Mouse (Mus musculus) CH12.LX (cell line): Measurements from ENCODE around the gene Mindy2. TPM values are rescaled to one million over a fixed set of nuclear protein-coding genes. Genes with fewer than 3 reads are reported as not detected.

ENCODE experiments used
- DNase-seq: peaks from one replicate; pipeline ENCODE4 v3.0.0-alpha.2; 2013; ENCODE audit errors: extremely low read depth
- H3K27ac ChIP-seq: 2 replicates; pipeline ENCODE4 v1.5.1; 2012; ENCODE audit warnings: low read depth, mild to moderate bottlenecking, control low read depth, moderate library complexity; ENCODE audit not compliant: insufficient read depth
- H3K27me3 ChIP-seq: replicated peaks from 2 replicates; pipeline ENCODE3; 2012; ENCODE audit warnings: inconsistent platforms
- H3K36me3 ChIP-seq, 2 experiments: replicated peaks in 1 of 2; 2 replicates each; pipeline versions ENCODE3 to v1.6.1; 2012; ENCODE audit warnings: inconsistent platforms in 1 of 2, low read length in 1 of 2, mild to moderate bottlenecking in 1 of 2, mixed read lengths in 1 of 2, moderate library complexity in 1 of 2; ENCODE audit not compliant: control insufficient read depth in 1 of 2, insufficient read depth in 1 of 2
- H3K4me1 ChIP-seq, 2 experiments: 2 replicates each; pipeline ENCODE4 v1.6.1; 2012; ENCODE audit warnings: inconsistent platforms in 1 of 2, moderate library complexity in 1 of 2; ENCODE audit not compliant: insufficient read depth in 2 of 2, control insufficient read depth in 1 of 2
- H3K4me2 ChIP-seq: 2 replicates; pipeline ENCODE4 v1.6.1; 2012; ENCODE audit warnings: low read depth, mild to moderate bottlenecking, control low read depth; ENCODE audit not compliant: poor library complexity, insufficient read depth, severe bottlenecking
- H3K4me3 ChIP-seq, 3 experiments: fragments of 150-350 bp in 1 of 3; sonication (generic) in 1 of 3; replicated peaks in 1 of 3; 2 replicates each; pipeline versions ENCODE3 to v1.5.1; 2011 to 2012; ENCODE audit warnings: low read depth in 2 of 3, low read length in 2 of 3, mild to moderate bottlenecking in 2 of 3, moderate library complexity in 2 of 3, control low read depth in 1 of 3, improper control_type of control experiment in 1 of 3, inconsistent platforms in 1 of 3, mixed read lengths in 1 of 3; ENCODE audit not compliant: poor library complexity in 1 of 3
- H3K79me2 ChIP-seq: replicated peaks from 2 replicates; pipeline ENCODE4 v1.6.1; 2012; ENCODE audit warnings: mild to moderate bottlenecking, moderate library complexity; ENCODE audit not compliant: control insufficient read depth, poor library complexity, insufficient read depth, severe bottlenecking; ENCODE audit errors: extremely low read depth
- H3K9ac ChIP-seq: 2 replicates; pipeline ENCODE4 v1.6.1; 2012; ENCODE audit warnings: low read depth, mild to moderate bottlenecking, control low read depth, moderate library complexity; ENCODE audit not compliant: insufficient read depth
- H3K9me3 ChIP-seq: replicated peaks from 2 replicates; pipeline ENCODE3; 2012; ENCODE audit warnings: low read length, inconsistent platforms, mixed read lengths
- BHLHE40 ChIP-seq: IDR thresholded peaks from 2 replicates; pipeline ENCODE4 v1.6.1; 2011; ENCODE audit warnings: mild to moderate bottlenecking, low read depth, low read length, improper control_type of control experiment
- CHD1 ChIP-seq: IDR thresholded peaks from 2 replicates; pipeline ENCODE4 v1.6.1; 2012; ENCODE audit warnings: low read depth, low read length, improper control_type of control experiment, inconsistent platforms
- CHD2 ChIP-seq: IDR thresholded peaks from 2 replicates; pipeline ENCODE4 v1.6.1; 2011; ENCODE audit warnings: low read length, improper control_type of control experiment
- E2F4 ChIP-seq: IDR thresholded peaks from 2 replicates; pipeline ENCODE4 v1.6.1; 2011; ENCODE audit warnings: low read depth, low read length, improper control_type of control experiment; ENCODE audit not compliant: insufficient replicate concordance
- EP300 ChIP-seq: IDR thresholded peaks from 2 replicates; pipeline ENCODE4 v1.6.1; 2011; ENCODE audit warnings: low read length, improper control_type of control experiment
- GABPA ChIP-seq: IDR thresholded peaks from 2 replicates; pipeline ENCODE4 v1.6.1; 2012; ENCODE audit warnings: low read depth, low read length, improper control_type of control experiment, inconsistent platforms; ENCODE audit not compliant: insufficient replicate concordance
- MAX ChIP-seq: IDR thresholded peaks from 2 replicates; pipeline ENCODE4 v1.6.1; 2011; ENCODE audit warnings: low read length, improper control_type of control experiment
- MYC ChIP-seq: IDR thresholded peaks from 2 replicates; pipeline ENCODE4 v1.6.1; 2011; ENCODE audit warnings: low read depth, mild to moderate bottlenecking, improper control_type of control experiment, low read length
- NELFE ChIP-seq: IDR thresholded peaks from 2 replicates; pipeline ENCODE4 v1.6.1; 2011; ENCODE audit warnings: low read depth, low read length, improper control_type of control experiment
- NRF1 ChIP-seq: IDR thresholded peaks from 2 replicates; pipeline ENCODE4 v1.6.1; 2014; ENCODE audit warnings: low read depth, mild to moderate bottlenecking, inconsistent platforms, low read length, improper control_type of control experiment, moderate library complexity
- POLR2A ChIP-seq: IDR thresholded peaks from 2 replicates; pipeline ENCODE4 v1.6.1; 2011; ENCODE audit warnings: low read depth, mild to moderate bottlenecking, improper control_type of control experiment, low read length
- RAD21 ChIP-seq: IDR thresholded peaks from 2 replicates; pipeline ENCODE4 v1.6.1; 2011; ENCODE audit warnings: low read depth, mild to moderate bottlenecking, low read length, improper control_type of control experiment, moderate library complexity
- SIN3A ChIP-seq: IDR thresholded peaks from 2 replicates; pipeline ENCODE4 v1.6.1; 2012; ENCODE audit warnings: low read length, improper control_type of control experiment, inconsistent platforms
- SMC3 ChIP-seq: IDR thresholded peaks from 2 replicates; pipeline ENCODE4 v1.6.1; 2011; ENCODE audit warnings: low read depth, low read length, improper control_type of control experiment
- TCF12 ChIP-seq: IDR thresholded peaks from 2 replicates; pipeline ENCODE4 v1.6.1; 2014; ENCODE audit warnings: low read depth, mild to moderate bottlenecking, inconsistent platforms, low read length, improper control_type of control experiment
- UBTF ChIP-seq: IDR thresholded peaks from 2 replicates; pipeline ENCODE4 v1.6.1; 2012; ENCODE audit warnings: low read depth, mild to moderate bottlenecking, inconsistent platforms, low read length, improper control_type of control experiment, moderate library complexity
- USF1 ChIP-seq: IDR thresholded peaks from 2 replicates; pipeline ENCODE4 v1.6.1; 2014; ENCODE audit warnings: low read depth, mild to moderate bottlenecking, inconsistent platforms, low read length, improper control_type of control experiment
- USF2 ChIP-seq: conservative IDR thresholded peaks from 2 replicates; pipeline ENCODE4 v1.6.1; 2011; ENCODE audit warnings: low read depth, low read length, improper control_type of control experiment
- ZC3H11A ChIP-seq: IDR thresholded peaks from 2 replicates; pipeline ENCODE4 v1.6.1; 2012; ENCODE audit warnings: low read depth, mild to moderate bottlenecking, inconsistent platforms, low read length, improper control_type of control experiment
- ZMIZ1 ChIP-seq: IDR thresholded peaks from 2 replicates; pipeline ENCODE4 v1.6.1; 2012; ENCODE audit warnings: low read depth, mild to moderate bottlenecking, inconsistent platforms, low read length, improper control_type of control experiment
- ZNF384 ChIP-seq: IDR thresholded peaks from 2 replicates; pipeline ENCODE4 v1.6.1; 2012; ENCODE audit warnings: low read depth, low read length, improper control_type of control experiment, inconsistent platforms
- dilution Hi-C: fragments of 300-500 bp; cut with MboI; formaldehyde crosslinking; loops from 2 replicates; pipeline ENCODE4 v1.14.3; 2020; ENCODE audit warnings: low sequenced_read_pairs; ENCODE audit not compliant: extremely low pct_unique_long_range_greater_than_20kb, extremely low pct_ligation_motif_present
- in situ Hi-C: fragments of 300-500 bp; cut with MboI; formaldehyde crosslinking; loops from 3 replicates; pipeline ENCODE4 v1.14.3; 2019; ENCODE audit warnings: low sequenced_read_pairs, low pct_ligation_motif_present, low pct_unique_long_range_greater_than_20kb, mixed read lengths
- polyA plus RNA-seq: library from polyadenylated mRNA; unstranded; fragments of >175 nt; gene quantifications from 2 replicates; pipeline ENCODE4 v1.2.1, GENCODE M21; 2012; ENCODE audit warnings: low read depth; ENCODE audit not compliant: insufficient read length
- total RNA-seq, 2 experiments: library from RNA; depleted of rRNA; stranded (reverse); fragments of 300-350 nt in 1 of 2; fragments of >200 nt in 1 of 2; gene quantifications; 2 replicates each; pipeline ENCODE4 v1.2.3; 2012 to 2014

Mindy2 gene
- total and polyA plus RNA-seq, 3 experiments: 5.9 to 9.9 (median 7.0) TPM

GRCm38 (mm10) chr9:70567651-70568050 lies 89.3 kb downstream of the Mindy2 start:
- Histone ChIP-seq H3K9me3 (no peaks in the 10 kb centered on the region), H3K79me2 (no peaks in the 10 kb centered on the region; the same call in none of the 2 replicates), H3K4me3 (no peak overlapping the region), H3K27me3 (no peaks in the 10 kb centered on the region), H3K36me3 (peaks cover 21 to 71% of the 10 kb centered on the region in 2 experiments)
- dilution Hi-C loops: no loop called here
- TF ChIP-seq SMC3 (no peak), USF1 (no peak), CHD1 (no peak), TCF12 (no peak), E2F4 (no peak), GABPA (no peak), ZMIZ1 (no peak), NELFE (no peak), NRF1 (no peak), MAX (no peak), EP300 (no peak), CHD2 (no peak), POLR2A (no peak), RAD21 (no peak), USF2 (no peak), BHLHE40 (no peak)
- TF ChIP-seq, all 38 proteins: peak for 0
- in situ Hi-C loops: no loop called here
- H3K4me2 ChIP-seq: no peak overlapping the region
- DNase-seq: no peak
- H3K4me1 ChIP-seq: no peaks in the 10 kb centered on the region
- no peak overlapping the region for H3K9ac ChIP-seq
- H3K27ac ChIP-seq: no peak overlapping the region

GRCm38 (mm10) chr9:70562825-70563224 lies 94.1 kb downstream of the Mindy2 start:
- Histone ChIP-seq H3K36me3 (peaks cover 20 to 77% of the 10 kb centered on the region in 2 experiments), H3K4me3 (no peak overlapping the region), H3K9me3 (no peaks in the 10 kb centered on the region), H3K27me3 (no peaks in the 10 kb centered on the region), H3K9ac (no peak overlapping the region), H3K27ac (no peak overlapping the region), H3K4me1 (no peaks in the 10 kb centered on the region), H3K79me2 (peaks cover 8% of the 10 kb centered on the region), H3K4me2 (no peak overlapping the region)
- dilution Hi-C loops: no loop called here
- no peak for DNase-seq
- in situ Hi-C loops: no loop called here
- TF ChIP-seq UBTF: no peak
- no peak for TF ChIP-seq USF2
- TF ChIP-seq SMC3: no peak
- no peak for TF ChIP-seq POLR2A
- TF ChIP-seq ZNF384: no peak
- TF ChIP-seq ZC3H11A: no peak
- no peak for TF ChIP-seq TCF12
- no peak for TF ChIP-seq NRF1
- TF ChIP-seq SIN3A: no peak
- TF ChIP-seq MYC: no peak
- no peak for TF ChIP-seq E2F4
- TF ChIP-seq USF1: no peak
